Mouse (Mus musculus) cerebellum, postnatal 25 days (tissue): Measurements from ENCODE around the gene Rab15.
A peak's percentile ranks its signal among the peaks of the same experiment; 100 is the strongest.

Experiments used
- DNase-seq, 2 experiments: peaks; one replicate each; pipeline ENCODE4 v3.0.0; 2021; ENCODE audit warnings: mixed read lengths in 2 of 2

Gene Rab15

GRCm38 (mm10) chr12:76776898-76777297 lies 45.8 kb downstream of the Rab15 start:
- no peak for DNase-seq

GRCm38 (mm10) chr12:76775132-76775531 lies 47.6 kb downstream of the Rab15 start:
- DNase-seq = no peak

GRCm38 (mm10) chr12:76774652-76775051 lies 48.1 kb downstream of the Rab15 start:
- DNase-seq = no peak

GRCm38 (mm10) chr12:76771540-76771939 lies 51.2 kb downstream of the Rab15 start:
- DNase-seq = no peak

GRCm38 (mm10) chr12:76770841-76771500 lies 51.7 kb downstream of the Rab15 start:
- DNase-seq = no peak

- DNase-seq = peak; percentile 48 to 50
Observed at GRCm38 (mm10) chr12:76765901-76766630, 56.6 kb downstream of the Rab15 start.

GRCm38 (mm10) chr12:76765354-76765851 lies 57.3 kb downstream of the Rab15 start, which contains the start of the genes Churc1 and Fntb:
Gene Churc1, plus strand, starts transcription at chr12:76765538.
Gene Fntb, plus strand, starts transcription at chr12:76765589.
- DNase-seq = peak; percentile 86 to 87

GRCm38 (mm10) chr12:76752652-76753318 lies 69.9 kb downstream of the Rab15 start:
- peak; percentile 49 to 70 for DNase-seq

GRCm38 (mm10) chr12:76750866-76751459 lies 71.7 kb downstream of the Rab15 start:
- peak; percentile 51 to 61 for DNase-seq
